Mouse (Mus musculus) stomach, postnatal 0 days (tissue): ENCODE results near the gene Arhgap15.

Experiments
- CTCF ChIP-seq: IDR thresholded peaks from 2 replicates; pipeline ENCODE4 v1.5.1; 2016; ENCODE audit warnings: antibody characterized with exemption, low read depth, mild to moderate bottlenecking, moderate library complexity
- EP300 ChIP-seq: optimal IDR thresholded peaks from 2 replicates; pipeline ENCODE3; 2016; ENCODE audit warnings: antibody characterized with exemption

DNA sequence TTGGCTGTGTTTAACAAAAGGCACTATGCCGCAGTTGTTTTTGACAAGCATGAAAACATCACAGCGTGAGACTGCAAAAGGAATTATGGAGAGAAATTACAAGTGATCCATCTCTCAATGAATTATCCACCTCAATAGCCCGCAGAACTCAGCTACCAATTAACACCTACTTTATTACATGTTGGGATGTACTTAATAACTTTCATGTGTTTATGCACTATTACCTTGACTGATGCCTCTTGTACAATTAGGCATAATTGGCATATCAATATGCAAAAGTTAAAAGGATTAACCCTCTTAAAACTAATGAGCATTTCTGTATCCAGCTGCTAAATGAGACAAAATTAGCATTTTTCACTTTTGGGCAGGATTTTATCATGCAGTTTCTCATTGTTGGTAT, 33.5 kb downstream of the Arhgap15 start:
- TF ChIP-seq CTCF (no peak), EP300 (no peak)
